ENCODE assay signal across 9 mouse cellular contexts in the genomic region with DNA sequence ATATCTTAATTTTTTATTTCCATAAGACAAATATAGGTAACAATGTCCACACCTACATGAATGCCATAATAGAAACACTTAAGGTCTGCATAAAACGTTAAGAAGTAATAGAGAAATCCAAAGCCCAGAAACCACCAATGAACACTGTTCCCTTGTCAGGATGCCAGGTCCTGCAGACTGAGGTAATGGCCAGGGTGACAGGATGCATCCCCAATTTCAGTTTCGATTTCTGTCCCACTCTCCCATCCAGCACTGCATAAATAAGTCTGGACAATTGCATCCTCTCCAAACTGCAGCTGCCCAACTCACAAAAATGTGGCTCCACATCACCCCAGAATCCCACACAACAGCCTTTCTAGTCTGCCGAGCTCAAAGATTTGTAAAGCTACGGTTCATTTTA. TPM values are rescaled to one million over a fixed set of nuclear protein-coding genes. Genes with fewer than 3 reads are reported as not detected.
DNase-seq lines count a peak whose midpoint lies in the region; ATAC-seq and TF ChIP-seq lines count a peak whose summit lies in the region.
"Had no signal": no experiment of that assay in that cellular context is flagged by ENCODE, and none has a peak within 500 bp of the region (broad histone marks: within the 10 kb centered on the region; RNA-seq: fewer than 3 reads in every experiment).

No protein-coding gene starts in this region.

- WGBS in heart, embryonic 10.5 days: 78% methylated on average over 4 of the region's 4 CpGs
- WGBS in midbrain, postnatal 0 days: 68% methylated on average over 4 of the region's 4 CpGs

- H3K4me2 ChIP-seq in midbrain, postnatal 0 days (ENCODE audit: low read depth, low read length, poor library complexity, severe bottlenecking): no peak overlapping the region

- TF ChIP-seq CTCF in left cerebral cortex, adult 2 months (IDR thresholded peaks at IDR 0.05): no peak
- TF ChIP-seq CTCF in midbrain, postnatal 0 days (IDR thresholded peaks at IDR 0.05): no peak

- peaks cover 38% of the 10 kb centered on the region for H3K4me1 ChIP-seq in heart, embryonic 10.5 days
- H3K4me1 ChIP-seq in midbrain, postnatal 0 days (ENCODE audit: insufficient read depth, low read length): peaks cover 11% of the 10 kb centered on the region

- no peak for ATAC-seq in midbrain, postnatal 0 days (ENCODE audit: low FRiP score)
- ATAC-seq: Patski had no signal

- H3K27ac ChIP-seq in left cerebral cortex, adult 2 months: no peak overlapping the region
- H3K27ac ChIP-seq in heart, embryonic 10.5 days: no peak overlapping the region
- no peak overlapping the region for H3K27ac ChIP-seq in midbrain, postnatal 0 days (ENCODE audit: low read depth, low read length)

- no peaks in the 10 kb centered on the region for H3K27me3 ChIP-seq in heart, embryonic 10.5 days (ENCODE audit: insufficient read depth, poor library complexity, severe bottlenecking)
- no peaks in the 10 kb centered on the region for H3K27me3 ChIP-seq in midbrain, postnatal 0 days (ENCODE audit: insufficient read depth, low read length)
- H3K27me3 ChIP-seq: Patski had no signal

- H3K36me3 ChIP-seq in heart, embryonic 10.5 days: peaks cover 27% of the 10 kb centered on the region
- peaks cover 15% of the 10 kb centered on the region for H3K36me3 ChIP-seq in midbrain, postnatal 0 days (ENCODE audit: insufficient read depth, low read length)

- H3K4me3 ChIP-seq in left cerebral cortex, adult 2 months: peak overlapping the region; percentile 71
- H3K4me3 ChIP-seq in heart, embryonic 10.5 days: peak overlapping the region; percentile 22; the same call in 1 of the 2 replicates
- H3K4me3 ChIP-seq in midbrain, postnatal 0 days (ENCODE audit: low read depth, low read length): 0 out of 2 replicates have a peak overlapping the region, but pooled peaks have one; percentile 4

- no peak for DNase-seq in left cerebral cortex, adult 2 months (ENCODE audit: extremely low spot score in 1 of 2, low spot score in 2 of 2)
- DNase-seq in left cerebral cortex, adult 9 months (ENCODE audit: low spot score in 2 of 2): no peak
- no peak for DNase-seq in heart, embryonic 10.5 days (ENCODE audit: low spot score)
- peak; percentile 51 for DNase-seq in kidney, postnatal 14 days
- DNase-seq in midbrain, postnatal 0 days (ENCODE audit: low spot score): no peak
- DNase-seq in thymus, postnatal 25 days: no peak
- no peak for DNase-seq in cerebellum, postnatal 4 days (ENCODE audit: low spot score in 2 of 2)
- no peak for DNase-seq in right cerebral cortex, postnatal 25 days

- no peaks in the 10 kb centered on the region for H3K9me3 ChIP-seq in heart, embryonic 10.5 days
- no peaks in the 10 kb centered on the region for H3K9me3 ChIP-seq in midbrain, postnatal 0 days (ENCODE audit: low read length)

- H3K9ac ChIP-seq in midbrain, postnatal 0 days (replicated peaks; ENCODE audit: low read length, poor library complexity, severe bottlenecking): no peak overlapping the region

- intact Hi-C loops in left cerebral cortex, adult 2 months (cut with DNase I): no loop called here

RNA-seq across cellular contexts. Expression of gene Tut7, which starts 2.8 kb away (rescaled TPM):
- 10 to 100 TPM; 61.1 to 66.0 TPM for total RNA-seq in left cerebral cortex, adult 2 months (2021)
- polyA plus RNA-seq in heart, embryonic 10.5 days (2016; fragmentation: Nextera tagmentation; extraction: Ambion mirVana): 37.2 and 39.6 TPM in 2 replicates
- 33.7 and 35.2 TPM in 2 replicates for total RNA-seq in midbrain, postnatal 0 days (2014; rRNA removed)
- 32.6 and 37.3 TPM in 2 replicates for polyA plus RNA-seq in midbrain, postnatal 0 days (2015; fragmentation: Nextera tagmentation; extraction: Ambion mirVana)

RNA-seq across cellular contexts. Expression of gene Gm49354, which starts 38.1 kb away (rescaled TPM):
- total RNA-seq in left cerebral cortex, adult 2 months (2021): not detected
- not detected in 2 replicates for polyA plus RNA-seq in heart, embryonic 10.5 days (2016; fragmentation: Nextera tagmentation; extraction: Ambion mirVana)
- not detected in 2 replicates for total RNA-seq in midbrain, postnatal 0 days (2014; rRNA removed)
- not detected in 2 replicates for polyA plus RNA-seq in midbrain, postnatal 0 days (2015; fragmentation: Nextera tagmentation; extraction: Ambion mirVana)

RNA-seq across cellular contexts. Expression of gene Isca1, which starts 50.5 kb away (rescaled TPM):
- total RNA-seq in left cerebral cortex, adult 2 months (2021): 100 to 1,000 TPM; 151 to 157 TPM
- 128 and 154 TPM in 2 replicates for polyA plus RNA-seq in heart, embryonic 10.5 days (2016; fragmentation: Nextera tagmentation; extraction: Ambion mirVana)
- 90.5 and 94.0 TPM in 2 replicates for total RNA-seq in midbrain, postnatal 0 days (2014; rRNA removed)
- polyA plus RNA-seq in midbrain, postnatal 0 days (2015; fragmentation: Nextera tagmentation; extraction: Ambion mirVana): 156 and 159 TPM in 2 replicates

Comparison
In these comparisons a context has a peak if more than half of its experiments do, and no peak if none do; other contexts are left out.
1. H3K4me3 ChIP-seq: peak in every context shown above with its lines; median percentile 71 in left cerebral cortex, adult 2 months; 22 in heart, embryonic 10.5 days; 4 in midbrain, postnatal 0 days.